Mouse (Mus musculus) testis, adult 2 months (tissue): ENCODE results near the gene Klf4.

ENCODE experiments used
- CTCF ChIP-seq: fragments of 200-500 bp; IDR thresholded peaks from 2 replicates; pipeline ENCODE4 v1.5.1; 2012; ENCODE audit warnings: low read depth, mild to moderate bottlenecking, inconsistent platforms, low read length, moderate library complexity; ENCODE audit not compliant: control insufficient read depth, insufficient read depth, insufficient replicate concordance
- POLR2A ChIP-seq: fragments of 200-500 bp; IDR thresholded peaks from 2 replicates; pipeline ENCODE4 v1.6.1; 2012; ENCODE audit warnings: low read depth, mild to moderate bottlenecking, inconsistent platforms, low read length, moderate library complexity; ENCODE audit not compliant: control insufficient read depth

GRCm38 (mm10) chr4:55541221-55541620, 9.0 kb upstream of the Klf4 start:
- no peak for TF ChIP-seq CTCF
- no peak for TF ChIP-seq POLR2A
